Mouse (Mus musculus): ENCODE data around the gene Agfg1.

- TF ChIP-seq POLR2A (IDR thresholded peaks at IDR 0.05; ENCODE audit: low read depth, low read length) = no peak
- no peak for TF ChIP-seq CTCF (IDR thresholded peaks at IDR 0.05; ENCODE audit: borderline replicate concordance, insufficient read depth, low read length)
Observed at GRCm38 (mm10) chr1:82815941-82816716, 23.2 kb upstream of the Agfg1 start.
